Comparison of ENCODE assay signal across 9 mouse cellular contexts in the genomic region with DNA sequence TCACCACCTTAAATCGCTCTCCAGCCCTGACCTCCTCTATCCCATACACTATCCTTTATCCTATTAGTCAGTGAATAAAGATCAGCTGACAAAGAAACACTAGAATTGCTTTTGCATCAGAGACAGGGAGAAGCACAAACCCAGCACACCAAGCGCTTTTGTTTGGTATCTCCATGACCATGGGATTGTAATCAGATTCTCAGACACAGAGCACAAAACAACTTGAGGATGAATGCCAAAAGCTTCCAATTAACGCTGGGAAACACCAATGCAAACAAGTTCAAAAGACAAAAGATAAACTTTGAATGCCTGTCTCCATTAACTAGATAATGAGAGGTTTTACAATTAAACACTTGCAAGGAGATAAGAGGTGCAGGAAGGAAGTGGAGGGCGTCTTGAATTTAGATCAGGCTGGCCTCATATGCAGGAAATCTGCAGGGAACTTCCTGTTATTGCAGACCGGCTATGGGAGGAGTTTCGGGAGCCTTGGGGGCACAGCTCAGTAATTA.
DNase-seq lines count a peak whose midpoint lies in the region; ATAC-seq and TF ChIP-seq lines count a peak whose summit lies in the region.
"Had no signal": no experiment of that assay in that cellular context is flagged by ENCODE, and none has a peak within 500 bp of the region (broad histone marks: within the 10 kb centered on the region; RNA-seq: fewer than 3 reads in every experiment).

No protein-coding gene starts in this region.

- H3K27ac ChIP-seq in midbrain, embryonic 12.5 days (replicated peaks), result peak overlapping the region; percentile 49
- H3K27ac ChIP-seq in midbrain, embryonic 16.5 days (ENCODE audit: low read length), result no peak overlapping the region
- no peak overlapping the region for H3K27ac ChIP-seq in hindbrain, embryonic 14.5 days
- no peak overlapping the region for H3K27ac ChIP-seq in intestine, postnatal 0 days (ENCODE audit: low read depth, low read length)

- no peaks in the 10 kb centered on the region for H3K9me3 ChIP-seq in midbrain, embryonic 12.5 days
- H3K9me3 ChIP-seq in midbrain, embryonic 16.5 days (replicated peaks; ENCODE audit: control insufficient read depth, low read length, poor library complexity, severe bottlenecking), result no peaks in the 10 kb centered on the region
- no peaks in the 10 kb centered on the region for H3K9me3 ChIP-seq in hindbrain, embryonic 14.5 days (ENCODE audit: control insufficient read depth, low read length)
- H3K9me3 ChIP-seq in intestine, postnatal 0 days (ENCODE audit: control insufficient read depth), result no peaks in the 10 kb centered on the region

- ATAC-seq in midbrain, embryonic 12.5 days (ENCODE audit: low FRiP score, low read depth), result peak; percentile 70
- ATAC-seq in midbrain, embryonic 16.5 days, result no peak
- ATAC-seq in hindbrain, embryonic 14.5 days (ENCODE audit: low FRiP score), result 0 out of 2 replicates have a peak, but pooled peaks have one; percentile 46
- ATAC-seq in intestine, postnatal 0 days, result no peak
- ATAC-seq in megakaryocyte-erythroid progenitor cell, adult 5-6 weeks (replicated peaks; ENCODE audit: low FRiP score, low TSS enrichment, poor library complexity, severe bottlenecking), result no peak

- TF ChIP-seq CTCF in intestine, postnatal 0 days (IDR thresholded peaks at IDR 0.05; ENCODE audit: low read depth), result no peak

- H3K27me3 ChIP-seq in midbrain, embryonic 12.5 days, result no peaks in the 10 kb centered on the region
- H3K27me3 ChIP-seq in midbrain, embryonic 16.5 days (ENCODE audit: control insufficient read depth, insufficient read depth, low read depth, low read length), result no peaks in the 10 kb centered on the region
- H3K27me3 ChIP-seq in hindbrain, embryonic 14.5 days (ENCODE audit: control insufficient read depth, insufficient read depth, low read length), result no peaks in the 10 kb centered on the region
- H3K27me3 ChIP-seq in intestine, postnatal 0 days (replicated peaks; ENCODE audit: control insufficient read depth, insufficient read depth, low read length), result no peaks in the 10 kb centered on the region

- no peak overlapping the region for H3K4me3 ChIP-seq in midbrain, embryonic 12.5 days
- no peak overlapping the region for H3K4me3 ChIP-seq in midbrain, embryonic 16.5 days (ENCODE audit: low read depth, low read length)
- no peak overlapping the region for H3K4me3 ChIP-seq in hindbrain, embryonic 14.5 days (replicated peaks; ENCODE audit: low read length)
- no peak overlapping the region for H3K4me3 ChIP-seq in intestine, postnatal 0 days (ENCODE audit: low read depth, low read length)

- peak; percentile 6 for DNase-seq in adrenal gland, postnatal 14 days
- no peak for DNase-seq in adrenal gland, adult (ENCODE audit: inconsistent age in 2 of 2, low spot score in 1 of 2)
- no peak for DNase-seq in hindbrain, embryonic 14.5 days (ENCODE audit: low spot score)
- DNase-seq in left cerebral cortex, adult 8-10 months (ENCODE audit: low spot score in 2 of 2), result no peak
- DNase-seq: layer of hippocampus, adult 9-11 months had no signal

- no peaks in the 10 kb centered on the region for H3K36me3 ChIP-seq in midbrain, embryonic 12.5 days
- no peaks in the 10 kb centered on the region for H3K36me3 ChIP-seq in midbrain, embryonic 16.5 days (ENCODE audit: control insufficient read depth, insufficient read depth, low read length)
- no peaks in the 10 kb centered on the region for H3K36me3 ChIP-seq in hindbrain, embryonic 14.5 days (replicated peaks; ENCODE audit: control insufficient read depth, insufficient read depth)
- H3K36me3 ChIP-seq in intestine, postnatal 0 days (ENCODE audit: control insufficient read depth, insufficient read depth), result no peaks in the 10 kb centered on the region

- H3K4me2 ChIP-seq in midbrain, embryonic 12.5 days (replicated peaks), result peak overlapping the region; percentile 10; the same call in 1 of the 2 replicates
- no peak overlapping the region for H3K4me2 ChIP-seq in midbrain, embryonic 16.5 days (ENCODE audit: low read length)
- H3K4me2 ChIP-seq in hindbrain, embryonic 14.5 days (replicated peaks), result no peak overlapping the region
- no peak overlapping the region for H3K4me2 ChIP-seq in intestine, postnatal 0 days (replicated peaks; ENCODE audit: low read depth)

- H3K4me1 ChIP-seq in midbrain, embryonic 12.5 days, result peaks cover 22% of the 10 kb centered on the region
- H3K4me1 ChIP-seq in midbrain, embryonic 16.5 days (ENCODE audit: control insufficient read depth, insufficient read depth, low read length), result peaks cover 13% of the 10 kb centered on the region
- H3K4me1 ChIP-seq in hindbrain, embryonic 14.5 days (replicated peaks; ENCODE audit: control insufficient read depth, insufficient read depth, low read length), result peaks cover 5% of the 10 kb centered on the region
- H3K4me1 ChIP-seq in intestine, postnatal 0 days (replicated peaks; ENCODE audit: control insufficient read depth, insufficient read depth, low read length), result no peaks in the 10 kb centered on the region

- no peak overlapping the region for H3K9ac ChIP-seq in midbrain, embryonic 12.5 days (replicated peaks)
- H3K9ac ChIP-seq in midbrain, embryonic 16.5 days (ENCODE audit: low read depth, low read length), result no peak overlapping the region
- H3K9ac ChIP-seq in hindbrain, embryonic 14.5 days, result no peak overlapping the region
- H3K9ac ChIP-seq in intestine, postnatal 0 days (ENCODE audit: low read depth, low read length), result no peak overlapping the region

- 13% methylated on average over 6 of the region's 6 CpGs for WGBS in midbrain, embryonic 12.5 days
- WGBS in midbrain, embryonic 16.5 days, result 12% methylated on average over 6 of the region's 6 CpGs
- 23% methylated on average over 6 of the region's 6 CpGs for WGBS in hindbrain, embryonic 14.5 days
- 47% methylated on average over 6 of the region's 6 CpGs for WGBS in intestine, postnatal 0 days

Comparison
In these comparisons a context has a peak if more than half of its experiments do, and no peak if none do; other contexts are left out.
1. ATAC-seq: peak in midbrain, embryonic 12.5 days (single experiment) and hindbrain, embryonic 14.5 days (single experiment); none in midbrain, embryonic 16.5 days (single experiment), intestine, postnatal 0 days (single experiment) and megakaryocyte-erythroid progenitor cell, adult 5-6 weeks (single experiment).